Mouse (Mus musculus): ENCODE measurements around the gene Ppp1r3g. TPM values are rescaled to one million over a fixed set of nuclear protein-coding genes. Genes with fewer than 3 reads are reported as not detected.

The Ppp1r3g gene
- 10 to 100 TPM; 16.5 to 17.1 TPM for total RNA-seq (2021)

GRCm38 (mm10) chr13:35958539-35958938 is at the start of gene Ppp1r3g:
TSS of gene Ppp1r3g (plus strand) at chr13:35958839.
- intact Hi-C loops (cut with DNase I), result no loop called here
- no peak for DNase-seq (ENCODE audit: low spot score in 2 of 2)

- intact Hi-C loops (cut with DNase I), result no loop called here
- DNase-seq (ENCODE audit: low spot score in 2 of 2), result no peak
Measured at GRCm38 (mm10) chr13:35911476-35911875, 47.2 kb upstream of the Ppp1r3g start.

DNA sequence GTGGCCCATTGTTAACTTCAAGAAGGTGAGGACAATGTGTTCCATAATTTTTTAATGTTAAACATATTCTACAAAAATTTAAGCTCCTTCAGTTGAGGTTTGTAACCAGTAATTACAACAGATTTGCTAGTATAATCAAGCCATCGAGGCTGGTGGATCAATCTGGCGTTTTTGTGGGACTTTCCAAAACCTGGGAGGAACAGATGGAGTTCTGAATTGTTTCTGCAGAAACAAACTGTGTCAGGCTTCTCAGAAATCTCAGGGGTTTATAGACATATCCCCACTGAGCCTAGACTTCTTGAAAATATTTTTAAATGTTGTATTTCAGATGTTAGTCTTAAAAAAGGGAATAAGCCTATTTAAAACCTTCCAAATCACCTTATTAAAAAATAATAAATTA is 20.6 kb upstream of the Ppp1r3g start:
- DNase-seq (ENCODE audit: low spot score in 2 of 2), result no peak
- intact Hi-C loops (cut with DNase I), result no loop called here

GRCm38 (mm10) chr13:35939871-35940665 is 18.6 kb upstream of the Ppp1r3g start:
- DNase-seq (ENCODE audit: low spot score in 2 of 2), result no peak
- intact Hi-C loops (cut with DNase I), result loop anchor here (10.0 kb wide), 1 partner anchor 155 kb away; no protein-coding TSS in a partner anchor

GRCm38 (mm10) chr13:35940934-35941333 is 17.7 kb upstream of the Ppp1r3g start:
- intact Hi-C loops (cut with DNase I), result loop anchor here (10.0 kb wide), 1 partner anchor 156 kb away; no protein-coding TSS in a partner anchor
- no peak for DNase-seq (ENCODE audit: low spot score in 2 of 2)

DNA sequence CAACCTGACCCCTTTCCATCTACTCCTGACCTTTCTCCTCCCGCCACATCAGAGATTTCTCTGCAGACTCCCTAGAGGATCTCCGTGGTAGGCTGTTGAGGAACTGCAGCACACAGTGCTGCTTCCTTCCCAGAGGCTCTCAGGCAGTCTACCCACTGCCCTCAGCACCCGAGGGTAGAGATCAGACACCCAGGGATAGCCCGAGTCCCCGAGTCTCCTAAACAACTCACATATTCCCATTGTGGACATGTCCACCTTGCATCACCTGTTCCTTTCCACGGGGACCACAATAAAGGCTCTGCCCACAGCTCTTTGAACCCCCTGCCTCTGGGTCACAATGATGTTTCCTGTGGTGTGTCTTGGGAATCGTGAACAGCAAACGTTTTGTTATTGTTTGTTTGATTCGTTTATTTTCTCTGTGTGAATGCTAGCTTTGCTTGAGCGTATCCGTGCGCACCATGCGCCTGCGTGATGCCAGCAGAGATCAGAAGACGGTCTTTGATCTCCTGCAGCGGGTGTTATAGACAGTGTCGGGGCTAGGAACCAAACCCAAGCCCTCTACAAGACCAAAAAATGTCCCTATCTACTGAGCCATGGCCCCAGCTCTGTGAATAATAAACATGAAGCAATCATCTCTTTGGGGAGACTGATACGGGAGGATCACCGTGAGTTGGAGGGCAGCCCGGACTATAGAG is 11.8 kb upstream of the Ppp1r3g start:
- DNase-seq (ENCODE audit: low spot score in 2 of 2), result no peak
- intact Hi-C loops (cut with DNase I), result loop anchor here (2.0 to 10.0 kb wide), 2 partner anchors 162 to 916 kb away; no protein-coding TSS in a partner anchor

DNA sequence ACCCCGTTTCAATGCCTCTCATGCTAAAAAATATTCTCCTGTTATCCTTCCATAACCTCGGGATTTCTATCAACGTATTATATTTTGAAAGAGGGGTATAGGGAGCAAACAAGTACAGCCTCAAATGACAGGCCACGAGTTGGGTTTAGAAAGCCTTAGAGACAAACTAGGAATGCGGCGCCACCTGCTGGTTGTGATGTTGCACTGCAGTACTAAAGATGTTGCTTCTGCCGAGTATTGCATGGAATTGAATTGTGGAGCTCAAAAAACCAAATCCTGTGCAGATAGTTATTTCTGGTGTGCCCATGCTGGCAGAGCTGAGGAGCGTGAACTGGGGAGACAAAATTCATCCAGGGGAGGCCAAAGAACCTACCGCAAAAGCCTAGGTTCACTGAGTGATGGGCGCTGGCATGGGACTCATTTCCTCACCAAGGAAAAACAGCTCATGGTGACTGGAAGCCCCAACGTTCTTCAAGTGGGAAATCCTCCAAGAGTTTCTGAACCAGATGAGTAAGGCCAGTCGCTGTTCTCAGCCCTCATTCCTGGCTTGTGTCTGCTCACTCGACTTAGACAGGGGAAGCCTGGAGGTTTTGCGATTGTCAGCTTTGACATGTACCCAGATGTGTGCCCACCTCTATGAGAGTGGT is 11.2 kb upstream of the Ppp1r3g start:
- DNase-seq (ENCODE audit: low spot score in 2 of 2), result peak; percentile 68 to 74
- intact Hi-C loops (cut with DNase I), result loop anchor here (2.0 to 10.0 kb wide), 2 partner anchors 163 to 917 kb away; no protein-coding TSS in a partner anchor

- intact Hi-C loops (cut with DNase I), result loop anchor here (10.0 kb wide), 1 partner anchor 165 kb away; no protein-coding TSS in a partner anchor
Measured at GRCm38 (mm10) chr13:35949814-35950455, 8.7 kb upstream of the Ppp1r3g start.

DNA sequence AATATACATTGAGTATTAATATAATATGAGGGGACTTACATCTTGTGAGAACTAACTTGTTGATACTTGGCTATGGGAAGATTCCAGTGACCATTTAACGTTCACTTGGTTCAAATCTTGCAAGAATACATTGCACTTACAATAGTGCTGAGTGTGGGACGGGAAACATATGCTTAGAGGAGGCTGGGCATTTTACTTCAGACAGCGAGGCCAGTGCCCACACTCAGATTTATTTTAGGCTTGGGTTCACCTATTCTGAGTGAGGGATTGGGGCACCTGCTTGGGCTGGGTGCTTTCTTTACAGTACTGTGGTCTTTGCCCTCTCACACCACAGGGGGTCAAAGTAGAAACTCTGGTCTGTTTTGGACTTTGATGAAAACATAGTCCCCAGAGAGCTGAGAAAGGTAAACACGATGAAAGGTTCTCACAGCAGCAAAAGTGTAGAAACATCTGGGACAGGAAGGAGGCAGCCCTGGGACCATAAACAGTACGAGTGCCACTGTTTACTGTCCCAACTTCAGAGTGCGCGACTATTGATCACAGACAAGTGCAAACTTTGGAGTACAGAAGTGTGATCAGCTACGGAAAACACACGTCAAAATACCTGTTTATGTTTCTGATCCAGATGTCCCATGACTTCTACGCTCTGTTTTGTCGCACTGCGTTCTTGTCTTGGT is 890 bp downstream of the Ppp1r3g start:
- no peak for DNase-seq (ENCODE audit: low spot score in 2 of 2)

More at GRCm38 (mm10) chr13:35949814-35950455, 8.7 kb upstream of the Ppp1r3g start:
- no peak for DNase-seq (ENCODE audit: low spot score in 2 of 2)

GRCm38 (mm10) chr13:35963583-35963982 is 4.9 kb downstream of the Ppp1r3g start:
- no peak for DNase-seq (ENCODE audit: low spot score in 2 of 2)
- intact Hi-C loops (cut with DNase I), result no loop called here

More for the DNA sequence above, 890 bp downstream of the Ppp1r3g start:
- intact Hi-C loops (cut with DNase I), result no loop called here

GRCm38 (mm10) chr13:35967690-35968089 is 9.1 kb downstream of the Ppp1r3g start:
- intact Hi-C loops (cut with DNase I), result no loop called here
- DNase-seq (ENCODE audit: low spot score in 2 of 2), result no peak

DNA sequence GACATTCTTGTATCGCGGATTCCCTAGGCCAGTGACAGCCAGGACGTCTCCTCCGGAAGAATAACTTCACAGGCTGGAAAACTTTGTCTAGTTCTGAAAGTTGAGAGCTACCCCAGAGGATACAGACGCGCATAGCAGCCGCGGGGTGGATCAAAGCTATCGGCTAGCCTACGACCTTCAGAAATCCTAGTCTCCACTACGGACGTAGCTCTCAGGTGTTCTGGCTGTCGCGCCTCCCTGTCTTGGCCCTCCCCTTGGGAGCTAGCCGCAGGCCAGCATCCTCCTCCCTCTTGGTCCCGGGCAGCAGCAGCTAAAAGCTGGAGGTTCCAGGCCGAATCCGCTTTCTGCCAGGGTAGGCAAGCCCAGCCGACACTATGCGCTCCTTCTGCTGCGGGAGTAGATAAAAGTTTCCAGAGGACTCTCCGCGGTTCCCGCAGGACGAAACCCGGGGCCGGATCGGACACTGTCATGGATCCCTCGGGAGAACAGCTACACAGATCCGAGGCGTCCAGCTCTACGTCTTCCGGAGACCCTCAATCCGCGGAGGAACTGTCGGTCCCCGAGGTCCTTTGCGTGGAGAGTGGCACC is 9.6 kb downstream of the Ppp1r3g start:
- intact Hi-C loops (cut with DNase I), result no loop called here
- peak in 1 of 2 experiments; percentile 27 for DNase-seq (ENCODE audit: low spot score in 2 of 2)

DNA sequence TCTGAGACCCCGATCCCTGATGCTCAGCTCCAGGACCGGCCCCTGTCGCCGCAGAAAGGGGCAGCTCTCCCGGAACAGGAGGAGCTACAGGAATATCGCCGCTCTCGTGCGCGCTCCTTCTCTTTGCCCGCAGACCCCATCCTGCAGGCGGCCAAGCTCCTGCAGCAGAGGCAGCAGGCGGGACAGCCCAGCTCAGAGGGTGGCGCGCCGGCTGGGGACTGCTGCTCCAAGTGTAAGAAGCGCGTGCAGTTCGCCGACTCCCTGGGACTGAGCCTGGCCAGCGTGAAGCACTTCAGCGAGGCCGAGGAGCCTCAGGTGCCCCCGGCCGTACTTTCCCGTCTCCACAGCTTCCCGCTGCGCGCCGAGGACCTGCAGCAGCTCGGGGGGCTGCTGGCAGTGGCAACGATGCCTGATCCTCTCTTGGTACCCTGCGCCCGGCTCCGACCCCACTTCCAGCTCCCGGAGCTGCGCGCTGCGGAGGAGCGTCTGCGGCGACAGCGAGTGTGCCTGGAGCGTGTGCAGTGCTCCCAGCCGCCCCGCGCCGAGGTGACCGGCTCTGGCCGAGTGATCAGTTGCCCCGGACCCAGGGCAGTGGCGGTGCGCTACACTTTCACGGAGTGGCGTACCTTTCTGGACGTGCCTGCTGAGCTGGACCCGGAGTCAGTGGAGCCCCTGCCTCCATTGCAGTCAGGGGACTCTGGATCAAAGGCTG is 10.2 kb downstream of the Ppp1r3g start:
- intact Hi-C loops (cut with DNase I), result no loop called here
- no peak for DNase-seq (ENCODE audit: low spot score in 2 of 2)

DNA sequence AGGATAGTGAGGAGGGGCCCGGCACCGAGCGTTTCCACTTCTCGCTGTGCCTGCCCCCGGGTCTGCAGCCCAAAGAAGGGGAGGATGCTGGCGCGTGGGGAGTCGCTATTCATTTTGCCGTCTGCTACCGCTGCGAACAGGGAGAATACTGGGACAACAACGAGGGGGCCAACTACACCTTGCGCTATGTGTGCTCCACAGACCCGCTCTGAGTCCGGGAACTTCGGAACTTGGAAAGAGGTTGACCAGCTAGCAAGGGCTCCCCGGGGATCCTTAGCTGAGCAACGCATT is 10.7 kb downstream of the Ppp1r3g start:
- intact Hi-C loops (cut with DNase I), result no loop called here
- no peak for DNase-seq (ENCODE audit: low spot score in 2 of 2)

DNA sequence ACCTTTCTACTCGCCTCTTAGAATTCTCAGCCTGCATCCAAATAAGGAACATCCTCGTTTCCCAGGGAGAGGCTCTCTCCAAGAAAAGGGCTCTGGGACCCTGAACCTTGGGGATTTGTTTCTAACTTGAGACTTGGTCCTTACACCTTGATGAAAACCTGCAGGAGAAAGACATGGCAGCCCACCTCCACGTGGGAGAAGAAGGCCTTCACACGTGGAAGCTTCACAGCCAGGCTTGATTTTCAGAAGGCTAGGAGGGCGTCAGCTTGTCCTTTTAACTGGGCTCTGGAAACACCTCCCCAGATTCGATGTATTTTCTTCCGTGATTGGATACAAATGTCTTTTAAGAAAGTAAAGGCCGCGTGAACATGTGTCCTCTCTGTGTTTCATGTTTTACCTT is 11.2 kb downstream of the Ppp1r3g start:
- intact Hi-C loops (cut with DNase I), result no loop called here
- DNase-seq (ENCODE audit: low spot score in 2 of 2), result no peak

DNA sequence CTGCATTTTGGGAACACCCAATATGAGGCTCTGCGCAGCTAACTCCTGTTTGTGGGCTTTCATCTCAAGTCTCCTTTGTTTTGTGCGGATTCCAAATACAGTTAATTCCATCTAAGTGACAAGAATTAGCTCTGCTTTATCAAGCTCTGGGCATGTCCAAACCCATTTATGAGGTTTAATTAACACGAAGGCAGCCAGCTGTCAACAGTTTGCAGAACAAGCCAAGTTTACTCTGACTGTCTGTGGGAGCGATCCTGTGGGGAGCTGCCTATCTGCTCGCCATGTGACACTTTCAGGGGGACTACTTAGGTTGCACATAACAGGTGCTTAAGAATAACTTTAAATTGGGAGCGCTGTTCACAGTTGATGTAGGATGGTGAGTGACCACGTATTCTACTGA is 18.3 kb downstream of the Ppp1r3g start:
- intact Hi-C loops (cut with DNase I), result no loop called here
- no peak for DNase-seq (ENCODE audit: low spot score in 2 of 2)

DNA sequence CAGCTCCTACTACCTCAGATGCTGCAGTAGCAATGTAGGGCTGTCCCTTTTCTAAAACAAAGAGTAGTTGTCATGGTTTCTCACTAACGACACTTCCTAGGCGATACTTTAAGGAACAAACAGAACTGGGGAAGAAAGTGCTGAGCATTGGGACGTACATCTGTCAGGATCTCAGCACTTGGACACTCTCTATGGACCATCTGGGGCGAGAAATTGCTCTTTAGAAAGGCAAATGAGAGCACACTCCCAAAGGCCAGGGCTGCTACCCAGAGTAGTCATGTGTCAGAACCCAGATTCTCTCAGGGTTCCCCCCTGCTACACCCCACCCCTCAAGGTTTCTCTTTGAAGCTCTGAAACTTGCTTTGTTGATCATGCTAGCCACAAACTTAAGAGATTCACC is 21.8 kb downstream of the Ppp1r3g start:
- intact Hi-C loops (cut with DNase I), result no loop called here
- DNase-seq (ENCODE audit: low spot score in 2 of 2), result no peak

GRCm38 (mm10) chr13:35982985-35983384 is 24.3 kb downstream of the Ppp1r3g start:
- intact Hi-C loops (cut with DNase I), result no loop called here
- no peak for DNase-seq (ENCODE audit: low spot score in 2 of 2)
